Mouse (Mus musculus) liver, embryonic 14.5 days (tissue): Measurements from ENCODE around the gene 1500015O10Rik. TPM values are rescaled to one million over a fixed set of nuclear protein-coding genes. Genes with fewer than 3 reads are reported as not detected.

Experiments used
- ATAC-seq: fragments of 200-750 bp; cut with Nextera tagmentation; 2 replicates; pipeline ENCODE4 v1.8.0; 2017; ENCODE audit warnings: moderate number of reproducible peaks, mild to moderate bottlenecking, moderate library complexity; ENCODE audit not compliant: insufficient read depth
- DNase-seq, 3 experiments: peaks; one replicate each; pipeline ENCODE4 v3.0.0-alpha.2; 2012 to 2013; ENCODE audit warnings: low read depth in 3 of 3, low spot score in 3 of 3
- H3K27ac ChIP-seq: fragments of 300-500 bp; sonication (generic); 2 replicates; pipeline ENCODE4 v1.5.1; 2014; ENCODE audit warnings: moderate library complexity, mild to moderate bottlenecking, control low read depth, inconsistent platforms
- H3K27me3 ChIP-seq: fragments of 300-500 bp; sonication (generic); 2 replicates; pipeline ENCODE4 v1.6.1; 2014; ENCODE audit warnings: mild to moderate bottlenecking, low read length, moderate library complexity; ENCODE audit not compliant: control insufficient read depth, insufficient read depth
- H3K36me3 ChIP-seq: fragments of 300-500 bp; sonication (generic); replicated peaks from 2 replicates; pipeline ENCODE4 v1.6.1; 2014; ENCODE audit warnings: low read depth; ENCODE audit not compliant: control insufficient read depth, insufficient read depth
- H3K4me1 ChIP-seq, 2 experiments: fragments of 200-500 bp in 1 of 2; fragments of 300-500 bp in 1 of 2; sonication (generic) in 1 of 2; replicated peaks; 2 replicates each; pipeline ENCODE4 v1.6.1; 2012 to 2014; ENCODE audit warnings: antibody characterized with exemption in 1 of 2, inconsistent platforms in 1 of 2, low read length in 1 of 2; ENCODE audit not compliant: control insufficient read depth in 2 of 2, insufficient read depth in 2 of 2
- H3K4me2 ChIP-seq: fragments of 300-500 bp; sonication (generic); 2 replicates; pipeline ENCODE4 v1.6.1; 2014; ENCODE audit warnings: low read depth, mild to moderate bottlenecking, control low read depth, moderate library complexity
- H3K4me3 ChIP-seq, 2 experiments: fragments of 200-500 bp in 1 of 2; fragments of 300-500 bp in 1 of 2; sonication (generic) in 1 of 2; 2 replicates each; pipeline ENCODE4 v1.5.1; 2012 to 2014; ENCODE audit warnings: low read depth in 2 of 2, low read length in 2 of 2, mild to moderate bottlenecking in 2 of 2, control low read depth in 1 of 2, inconsistent platforms in 1 of 2, moderate library complexity in 1 of 2; ENCODE audit not compliant: insufficient read depth in 1 of 2
- H3K9ac ChIP-seq: fragments of 300-500 bp; sonication (generic); replicated peaks from 2 replicates; pipeline ENCODE4 v1.6.1; 2014; ENCODE audit warnings: mild to moderate bottlenecking, control low read depth, moderate library complexity
- H3K9me3 ChIP-seq: fragments of 300-500 bp; sonication (generic); 2 replicates; pipeline ENCODE4 v1.6.1; 2016; ENCODE audit warnings: low read length, mixed read lengths; ENCODE audit not compliant: control insufficient read depth
- CTCF ChIP-seq: IDR thresholded peaks from 2 replicates; pipeline ENCODE4 v1.5.1; 2016; ENCODE audit warnings: antibody characterized with exemption, low read depth, control low read depth
- EP300 ChIP-seq: IDR thresholded peaks from 2 replicates; pipeline ENCODE4 v1.6.1; 2016; ENCODE audit warnings: antibody characterized with exemption, low read depth
- WGBS: fragments of 180-500 bp; shearing (Covaris S2); extraction: QIAGEN DNeasy Blood & Tissue Kit; methylation state at CpG from one replicate; pipeline ENCODE4 v1.1.7; 2014; ENCODE audit not compliant: insufficient replicate concordance; 5-methylcytosine and 5-hydroxymethylcytosine counted together
- polyA plus RNA-seq, 2 experiments: library from polyadenylated mRNA; depleted of rRNA in 1 of 2; stranded (reverse) in 1 of 2; unstranded in 1 of 2; fragments of >200 nt; fragmentation: Nextera tagmentation in 1 of 2; extraction: Ambion mirVana in 1 of 2; gene quantifications; 2 replicates each; pipeline versions ENCODE4 v1.2.1 to v1.2.3; 2012 to 2014

1500015O10Rik gene
- polyA plus RNA-seq, 2 experiments, result 0.15 to 0.25 TPM

- WGBS, result 82% methylated on average over 3 of the region's 3 CpGs
- DNase-seq (no peak), ATAC-seq (no peak)
These were observed 52.3 kb downstream of the 1500015O10Rik start for GRCm38 (mm10) chr1:43782680-43783079.

DNA sequence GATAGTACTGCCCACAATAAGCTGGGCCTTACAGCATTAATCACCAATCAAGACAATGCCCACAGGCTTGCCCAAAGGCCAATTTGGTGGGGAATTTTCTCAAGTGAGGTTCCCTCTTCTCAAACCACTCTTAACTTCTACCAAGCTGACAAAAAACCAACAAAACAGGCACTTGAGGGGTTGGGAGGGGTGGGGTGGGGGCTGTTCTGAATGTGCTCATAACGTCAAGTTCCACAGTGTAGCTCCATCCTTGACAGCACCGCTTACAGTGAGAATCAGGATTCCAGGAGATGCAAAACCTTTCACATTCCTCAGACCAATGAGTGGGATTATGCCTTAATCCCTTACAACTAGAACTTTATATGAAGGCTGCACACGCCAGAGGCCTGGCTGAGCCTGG lies 52.8 kb downstream of the 1500015O10Rik start:
- no peak for DNase-seq
- 81% methylated on average over 3 of the region's 3 CpGs for WGBS
- Histone ChIP-seq H3K9me3 (no peaks in the 10 kb centered on the region), H3K27me3 (no peaks in the 10 kb centered on the region), H3K27ac (no peak overlapping the region), H3K36me3 (peaks cover 6% of the 10 kb centered on the region; the same call in 1 of the 2 replicates), H3K4me3 (no peak overlapping the region), H3K4me2 (no peak overlapping the region), H3K4me1 (no peaks in the 10 kb centered on the region), H3K9ac (no peak overlapping the region)
- no peak for TF ChIP-seq EP300
- no peak for TF ChIP-seq CTCF
- ATAC-seq, result no peak

More at GRCm38 (mm10) chr1:43782680-43783079, 52.3 kb downstream of the 1500015O10Rik start:
- Histone ChIP-seq H3K9me3 (no peaks in the 10 kb centered on the region), H3K9ac (no peak overlapping the region), H3K27me3 (no peaks in the 10 kb centered on the region), H3K4me1 (no peaks in the 10 kb centered on the region), H3K36me3 (peaks cover 6% of the 10 kb centered on the region; the same call in 1 of the 2 replicates), H3K4me2 (no peak overlapping the region), H3K4me3 (no peak overlapping the region), H3K27ac (no peak overlapping the region)
- no peak for TF ChIP-seq CTCF
- TF ChIP-seq EP300, result no peak

DNA sequence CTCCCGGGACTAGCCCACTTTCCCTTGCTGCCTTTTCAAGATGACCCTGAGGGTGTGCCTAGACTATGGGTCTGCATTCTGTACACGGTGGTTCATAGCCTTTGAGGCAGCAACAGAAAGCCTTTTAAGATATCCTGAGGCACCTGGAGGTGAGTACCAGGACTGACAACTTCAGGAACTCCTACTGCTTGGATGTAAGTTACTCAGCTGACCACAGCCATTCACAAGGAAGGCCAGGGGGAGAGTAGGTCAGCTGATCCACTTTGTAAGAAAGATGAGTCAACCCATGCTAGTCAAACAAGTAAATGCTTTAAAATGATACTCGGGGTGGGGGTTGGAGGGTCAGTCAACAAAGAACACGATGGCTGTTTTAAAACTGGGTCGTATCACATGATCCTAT lies 54.9 kb downstream of the 1500015O10Rik start:
- Histone ChIP-seq H3K4me1 (no peaks in the 10 kb centered on the region), H3K27me3 (no peaks in the 10 kb centered on the region), H3K27ac (no peak overlapping the region), H3K4me2 (no peak overlapping the region), H3K36me3 (peaks cover 2% of the 10 kb centered on the region; the same call in 1 of the 2 replicates), H3K9me3 (no peaks in the 10 kb centered on the region), H3K9ac (no peak overlapping the region), H3K4me3 (no peak overlapping the region)
- ATAC-seq, result no peak
- no peak for DNase-seq
- 76% methylated on average over 5 of the region's 5 CpGs for WGBS
- no peak for TF ChIP-seq CTCF
- TF ChIP-seq EP300, result no peak

- no peaks in the 10 kb centered on the region for H3K9me3 ChIP-seq
- peaks cover 2% of the 10 kb centered on the region; the same call in 1 of the 2 replicates for H3K36me3 ChIP-seq
- ATAC-seq (no peak), DNase-seq (no peak)
- H3K27me3 ChIP-seq, result no peaks in the 10 kb centered on the region
- H3K9ac ChIP-seq, result no peak overlapping the region
- H3K4me3 ChIP-seq, result no peak overlapping the region
- H3K4me2 ChIP-seq, result no peak overlapping the region
- TF ChIP-seq EP300 (no peak), CTCF (no peak)
- WGBS, result 76% methylated on average over 5 of the region's 5 CpGs
- no peak overlapping the region for H3K27ac ChIP-seq
- no peaks in the 10 kb centered on the region for H3K4me1 ChIP-seq
These were observed 56.3 kb downstream of the 1500015O10Rik start for GRCm38 (mm10) chr1:43786711-43787110.

GRCm38 (mm10) chr1:43789765-43790164 lies 59.4 kb downstream of the 1500015O10Rik start:
- Histone ChIP-seq H3K4me2 (no peak overlapping the region), H3K4me3 (no peak overlapping the region), H3K27me3 (no peaks in the 10 kb centered on the region), H3K9me3 (no peaks in the 10 kb centered on the region), H3K27ac (no peak overlapping the region), H3K36me3 (peaks cover 2% of the 10 kb centered on the region; the same call in 1 of the 2 replicates), H3K9ac (no peak overlapping the region), H3K4me1 (no peaks in the 10 kb centered on the region)
- ATAC-seq, result no peak
- no peak for TF ChIP-seq CTCF
- no peak for TF ChIP-seq EP300
- 67% methylated on average over 2 of the region's 2 CpGs for WGBS
- no peak for DNase-seq

Other genes with a start within 250 kb of the 1500015O10Rik start
- gene Uxs1, start 97.2 kb downstream of the 1500015O10Rik start, polyA plus RNA-seq (2012; rRNA removed), result 10.6 and 10.9 TPM in 2 replicates
- 10.1 and 11.2 TPM in 2 replicates for gene Uxs1, start 97.2 kb downstream of the 1500015O10Rik start, polyA plus RNA-seq (2014; fragmentation: Nextera tagmentation; extraction: Ambion mirVana)
- 5.6 and 10.0 TPM in 2 replicates for gene Tpp2, start 203.0 kb downstream of the 1500015O10Rik start, polyA plus RNA-seq (2012; rRNA removed)
- gene Tpp2, start 203.0 kb downstream of the 1500015O10Rik start, polyA plus RNA-seq (2014; fragmentation: Nextera tagmentation; extraction: Ambion mirVana), result 21.2 and 24.7 TPM in 2 replicates